Mouse (Mus musculus): ENCODE measurements around the gene Glb1l2. TPM values are rescaled to one million over a fixed set of nuclear protein-coding genes. Genes with fewer than 3 reads are reported as not detected.

The Glb1l2 gene
- not detected for total RNA-seq (2023)

DNA sequence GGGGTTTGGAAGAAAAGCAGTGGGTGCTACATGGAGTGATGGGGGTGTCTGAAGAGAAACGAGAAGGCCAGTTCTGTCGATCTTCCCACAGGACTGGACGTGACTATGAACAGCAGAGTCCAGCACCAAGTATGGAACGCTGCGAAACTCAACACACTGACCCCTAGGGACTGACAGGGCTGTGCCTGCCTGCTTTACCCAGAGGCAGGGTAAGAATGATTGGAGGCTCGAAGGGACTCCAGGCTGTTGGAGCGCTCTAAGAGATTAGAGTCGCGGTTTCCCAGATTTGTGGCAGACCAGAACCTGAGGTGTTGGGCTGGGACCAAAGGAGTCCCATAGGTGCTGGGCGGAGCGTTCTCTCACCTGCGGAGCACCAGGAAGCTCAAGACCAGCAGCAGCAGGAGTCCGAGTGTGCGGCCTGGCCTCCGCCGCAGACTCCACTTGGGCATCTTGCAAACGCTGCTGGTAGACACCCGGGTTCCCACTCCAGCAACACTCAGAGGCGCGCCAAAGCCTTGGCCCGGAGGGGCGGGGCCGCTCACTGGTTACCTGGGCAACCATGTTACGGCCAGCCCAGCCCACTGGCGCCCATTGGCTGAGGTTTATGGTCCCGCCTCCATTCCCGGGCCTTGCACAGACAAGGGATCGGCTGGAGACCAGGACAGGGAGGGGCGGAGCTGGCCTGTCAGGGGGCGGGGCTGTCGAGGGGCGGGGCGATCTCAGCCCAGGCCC lies at the start of gene Glb1l2:
TSS of gene Glb1l2 (minus strand) at position 534 of the 732 bp plus-strand sequence.

DNA sequence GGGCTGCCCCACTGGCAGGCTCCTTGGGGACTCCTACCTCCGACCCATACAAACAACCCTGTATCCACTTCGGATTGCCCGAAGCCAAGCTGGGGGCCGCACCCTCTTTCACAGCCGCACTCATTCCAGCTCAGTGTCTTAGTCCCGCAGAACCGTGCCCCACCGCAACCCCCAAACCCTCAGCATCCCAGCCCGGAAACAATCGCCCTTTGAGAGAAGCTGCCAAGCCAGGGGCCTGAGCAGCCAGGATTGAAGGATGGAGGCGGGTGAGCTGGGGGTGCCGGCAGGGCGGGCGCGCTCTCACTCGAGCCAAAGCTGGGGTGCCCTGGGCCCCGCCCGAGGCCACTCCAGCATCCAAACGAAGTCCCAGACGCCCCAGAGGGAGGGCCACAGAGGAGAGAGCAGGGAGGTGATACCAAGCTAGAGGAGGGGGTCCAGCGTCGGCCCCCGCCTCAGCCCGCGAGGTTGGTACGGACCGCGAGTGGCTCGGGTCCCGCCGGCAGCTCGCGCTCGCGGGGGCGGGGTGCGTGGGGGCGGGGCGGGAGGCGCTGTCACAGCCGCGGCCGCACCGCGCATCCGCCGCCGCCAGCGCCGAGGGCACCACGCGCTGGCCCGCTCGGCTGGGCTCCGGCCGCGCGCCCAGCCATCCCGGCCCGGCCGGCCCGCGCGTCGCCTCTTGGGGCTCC lies 72.9 kb downstream of the Glb1l2 start, which contains the start of gene B3gat1:
TSS of gene B3gat1 (plus strand) at position 523 of the 686 bp plus-strand sequence.

Other genes starting within 250 kb of the Glb1l2 start
- not detected for gene B3gat1, start 72.7 kb downstream of the Glb1l2 start, total RNA-seq (2023)
- not detected for gene Glb1l3, start 54.4 kb upstream of the Glb1l2 start, total RNA-seq (2023)
- gene Gm1110, start 116.6 kb upstream of the Glb1l2 start, total RNA-seq (2023), result not detected
- 10 to 100 TPM; 30.2 to 30.9 TPM for gene Acad8, start 193.1 kb upstream of the Glb1l2 start, total RNA-seq (2023)
- gene Thyn1, start 193.2 kb upstream of the Glb1l2 start, total RNA-seq (2023), result 10 to 100 TPM; 12.2 to 13.1 TPM
- 10 to 100 TPM; 53.5 to 57.1 TPM for gene Vps26b, start 223.6 kb upstream of the Glb1l2 start, total RNA-seq (2023)
- gene Ncapd3, start 223.7 kb upstream of the Glb1l2 start, total RNA-seq (2023), result 10 to 100 TPM; 42.8 to 47.3 TPM